Mouse (Mus musculus) midbrain, embryonic 16.5 days (tissue): ENCODE results near the gene Glb1. TPM values are rescaled to one million over a fixed set of nuclear protein-coding genes. Genes with fewer than 3 reads are reported as not detected.
"Not testable (repeated sequence)": the region's sequence is repeated elsewhere in the genome, so short reads cannot be mapped to it uniquely, and the experiment has no call there.

ENCODE experiments used
- ATAC-seq: fragments of 200-750 bp; cut with Nextera tagmentation; 2 replicates; pipeline ENCODE4 v1.8.0; 2017; ENCODE audit warnings: moderate TSS enrichment
- H3K27ac ChIP-seq: fragments of 300-500 bp; sonication (generic); 2 replicates; pipeline ENCODE4 v1.5.1; 2014; ENCODE audit warnings: mild to moderate bottlenecking, low read length, mixed read lengths
- H3K27me3 ChIP-seq: fragments of 300-500 bp; sonication (generic); 2 replicates; pipeline ENCODE4 v1.6.1; 2014; ENCODE audit warnings: low read depth, low read length, mixed read lengths; ENCODE audit not compliant: control insufficient read depth, insufficient read depth
- H3K36me3 ChIP-seq: fragments of 300-500 bp; sonication (generic); 2 replicates; pipeline ENCODE4 v1.6.1; 2014; ENCODE audit warnings: mild to moderate bottlenecking, low read length, moderate library complexity, mixed read lengths; ENCODE audit not compliant: control insufficient read depth, insufficient read depth
- H3K4me1 ChIP-seq: fragments of 300-500 bp; sonication (generic); 2 replicates; pipeline ENCODE4 v1.6.1; 2014; ENCODE audit warnings: mild to moderate bottlenecking, low read length, mixed read lengths; ENCODE audit not compliant: control insufficient read depth, insufficient read depth
- H3K4me2 ChIP-seq: fragments of 300-500 bp; sonication (generic); 2 replicates; pipeline ENCODE4 v1.6.1; 2014; ENCODE audit warnings: mild to moderate bottlenecking, low read length, mixed read lengths
- H3K4me3 ChIP-seq: fragments of 300-500 bp; sonication (generic); 2 replicates; pipeline ENCODE4 v1.5.1; 2014; ENCODE audit warnings: low read depth, mild to moderate bottlenecking, low read length, moderate library complexity, mixed read lengths
- H3K9ac ChIP-seq: fragments of 300-500 bp; sonication (generic); 2 replicates; pipeline ENCODE4 v1.6.1; 2014; ENCODE audit warnings: low read depth, low read length, mixed read lengths
- H3K9me3 ChIP-seq: fragments of 300-500 bp; sonication (generic); replicated peaks from 2 replicates; pipeline ENCODE4 v1.6.1; 2014; ENCODE audit warnings: mild to moderate bottlenecking, low read length, mixed read lengths; ENCODE audit not compliant: control insufficient read depth, poor library complexity, severe bottlenecking
- WGBS: fragments of 180-500 bp; shearing (Covaris S2); extraction: QIAGEN DNeasy Blood & Tissue Kit; methylation state at CpG from one replicate; pipeline ENCODE4 v1.1.7; 2014; 5-methylcytosine and 5-hydroxymethylcytosine counted together
- polyA plus RNA-seq: library from polyadenylated mRNA; unstranded; fragments of >200 nt; fragmentation: Nextera tagmentation; extraction: Ambion mirVana; gene quantifications from 2 replicates; pipeline ENCODE4 v1.2.1, GENCODE M21; 2015

The Glb1 gene
- polyA plus RNA-seq, 1 experiment from 2014 or later, result 30.5 TPM

DNA sequence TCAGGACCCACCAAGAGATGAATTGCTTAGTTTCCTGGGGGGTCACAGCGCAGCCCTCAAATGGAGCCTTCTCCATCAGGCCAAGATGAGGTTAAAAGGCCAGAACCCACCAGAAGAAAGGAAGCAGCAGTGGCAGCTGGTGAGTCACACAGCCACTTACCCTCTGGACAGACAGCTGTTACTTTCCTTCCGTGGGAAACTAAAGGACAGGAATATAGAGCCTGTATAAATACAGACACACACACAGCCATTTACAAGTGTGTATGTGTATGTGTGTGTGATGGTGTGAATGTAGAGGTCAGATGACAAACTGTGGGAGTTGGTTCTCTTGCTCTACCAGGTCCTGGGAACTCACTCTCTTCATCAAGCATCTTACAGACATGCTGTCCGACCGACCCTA, 105.7 kb downstream of the Glb1 start:
- no peak overlapping the region for H3K4me2 ChIP-seq
- ATAC-seq, result no peak
- no peak overlapping the region for H3K27ac ChIP-seq
- H3K9me3 ChIP-seq, result no peaks in the 10 kb centered on the region
- no peak overlapping the region for H3K9ac ChIP-seq
- WGBS, result 90% methylated on average over 4 of the region's 4 CpGs
- no peaks in the 10 kb centered on the region for H3K27me3 ChIP-seq
- no peaks in the 10 kb centered on the region for H3K4me1 ChIP-seq
- H3K36me3 ChIP-seq, result no peaks in the 10 kb centered on the region
- no peak overlapping the region for H3K4me3 ChIP-seq

DNA sequence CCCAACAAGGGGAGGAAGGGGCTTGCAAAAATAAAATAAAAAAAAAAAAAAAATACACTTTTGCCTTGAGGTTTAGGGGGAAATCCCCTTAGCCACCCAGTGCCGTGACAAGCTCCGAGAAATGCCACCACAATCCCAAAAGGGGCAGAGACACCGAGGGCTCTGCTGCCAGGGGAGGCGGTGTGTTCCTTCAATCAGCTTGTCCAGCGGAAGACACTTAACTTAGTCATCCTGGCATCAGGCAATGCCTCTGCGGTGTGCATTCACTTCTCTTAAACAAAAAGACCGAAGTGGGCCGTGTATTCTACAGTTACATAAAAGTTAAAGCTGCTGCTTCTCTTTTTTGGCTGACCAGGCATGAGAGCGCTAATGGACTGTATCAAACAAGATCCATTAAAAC, 106.5 kb downstream of the Glb1 start:
- ATAC-seq, result no peak
- H3K9me3 ChIP-seq, result no peaks in the 10 kb centered on the region
- no peak overlapping the region for H3K27ac ChIP-seq
- H3K4me1 ChIP-seq, result no peaks in the 10 kb centered on the region
- no peak overlapping the region for H3K4me3 ChIP-seq
- H3K9ac ChIP-seq, result no peak overlapping the region
- no peak overlapping the region for H3K4me2 ChIP-seq
- peaks cover under 1% of the 10 kb centered on the region; the same call in 1 of the 2 replicates for H3K36me3 ChIP-seq
- 88% methylated on average over 9 of the region's 9 CpGs for WGBS
- H3K27me3 ChIP-seq, result no peaks in the 10 kb centered on the region

DNA sequence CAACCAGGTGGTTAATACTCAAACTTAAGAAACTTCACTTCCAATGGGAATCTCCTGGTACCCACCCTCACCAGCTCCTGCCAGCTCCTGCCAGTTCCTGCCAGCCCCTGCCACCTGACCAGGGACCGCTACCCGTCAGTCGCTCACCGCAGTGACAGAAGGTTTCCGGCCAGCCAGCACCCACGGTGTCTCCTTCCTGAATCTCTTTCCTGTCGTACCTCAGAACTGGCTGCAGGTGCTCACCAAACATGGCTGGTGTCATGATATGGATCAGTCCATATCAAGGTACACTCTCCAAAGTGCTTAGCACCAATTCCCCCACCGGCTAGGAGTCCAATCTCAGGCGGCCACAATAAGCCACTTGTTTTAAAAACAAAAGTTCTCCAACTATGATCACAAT, 108.9 kb downstream of the Glb1 start:
- WGBS, result 95% methylated on average over 9 of the region's 9 CpGs
- H3K9me3 ChIP-seq, result no peaks in the 10 kb centered on the region; the same call in 1 of the 2 replicates
- H3K27ac ChIP-seq, result no peak overlapping the region
- no peak overlapping the region for H3K9ac ChIP-seq
- H3K27me3 ChIP-seq, result no peaks in the 10 kb centered on the region
- H3K4me3 ChIP-seq, result no peak overlapping the region
- no peak overlapping the region for H3K4me2 ChIP-seq
- H3K4me1 ChIP-seq, result no peaks in the 10 kb centered on the region
- peaks cover 9% of the 10 kb centered on the region for H3K36me3 ChIP-seq
- no peak for ATAC-seq

DNA sequence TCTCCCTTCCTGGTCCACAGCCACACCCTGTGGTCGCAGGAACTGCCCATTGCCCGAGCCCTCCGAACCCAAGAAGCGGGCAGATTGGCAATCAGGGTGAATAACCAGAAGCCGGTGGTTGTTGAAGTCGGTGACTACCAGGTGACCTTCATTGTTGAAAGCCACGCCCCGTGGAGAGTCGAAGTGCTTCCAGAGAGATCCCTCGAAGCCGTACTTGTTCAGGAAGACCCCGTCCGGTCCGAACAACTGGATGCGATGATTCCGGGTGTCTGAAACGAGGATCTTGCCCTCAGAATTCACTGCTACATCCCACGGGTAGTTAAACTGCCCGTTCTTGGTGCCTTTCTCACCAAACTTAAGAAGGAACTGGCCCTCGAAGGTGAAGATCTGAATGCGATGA, 112.0 kb downstream of the Glb1 start:
- Histone ChIP-seq H3K4me2 (no peak overlapping the region), H3K27me3 (no peaks in the 10 kb centered on the region), H3K36me3 (peaks cover 9% of the 10 kb centered on the region), H3K27ac (no peak overlapping the region), H3K4me3 (no peak overlapping the region), H3K9me3 (no peaks in the 10 kb centered on the region; the same call in 1 of the 2 replicates), H3K9ac (no peak overlapping the region), H3K4me1 (no peaks in the 10 kb centered on the region)
- WGBS, result 97% methylated on average over 21 of the region's 21 CpGs
- no peak for ATAC-seq

DNA sequence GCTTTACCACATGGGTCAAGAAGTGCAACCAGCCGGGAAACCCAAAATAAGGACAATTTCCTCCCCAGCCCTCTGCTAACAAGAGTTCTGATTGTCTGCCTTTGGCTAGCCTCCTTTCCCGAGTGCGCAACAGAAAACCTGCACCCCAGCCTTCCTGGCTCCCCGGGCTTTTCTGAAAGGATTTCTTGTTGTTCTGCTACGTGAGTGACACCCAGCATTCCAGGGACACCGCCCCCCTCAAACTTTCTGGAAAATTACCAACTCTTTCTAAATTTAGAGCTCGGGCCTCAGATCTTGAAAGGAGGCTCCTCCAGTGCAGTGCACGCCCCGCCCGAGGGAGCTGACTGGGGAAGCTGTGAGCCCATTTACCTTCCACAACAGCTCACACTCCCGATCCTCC, 114.5 kb downstream of the Glb1 start, which contains the start of gene C130032M10Rik:
TSS of gene C130032M10Rik (plus strand) at position 334 of the 400 bp plus-strand sequence.
- no peak within 1 kb of the TSS for H3K4me3 ChIP-seq
- H3K27me3 ChIP-seq, result no peaks in the 10 kb centered on the region
- H3K4me2 ChIP-seq, result no peak within 1 kb of the TSS
- peaks cover 9% of the 10 kb centered on the region for H3K36me3 ChIP-seq
- no peak for ATAC-seq
- no peaks in the 10 kb centered on the region; the same call in 1 of the 2 replicates for H3K9me3 ChIP-seq
- WGBS, result 82% methylated on average over 11 of the region's 11 CpGs
- H3K4me1 ChIP-seq, result no peaks in the 10 kb centered on the region
- no peak within 1 kb of the TSS for H3K9ac ChIP-seq
- H3K27ac ChIP-seq, result no peak within 1 kb of the TSS

DNA sequence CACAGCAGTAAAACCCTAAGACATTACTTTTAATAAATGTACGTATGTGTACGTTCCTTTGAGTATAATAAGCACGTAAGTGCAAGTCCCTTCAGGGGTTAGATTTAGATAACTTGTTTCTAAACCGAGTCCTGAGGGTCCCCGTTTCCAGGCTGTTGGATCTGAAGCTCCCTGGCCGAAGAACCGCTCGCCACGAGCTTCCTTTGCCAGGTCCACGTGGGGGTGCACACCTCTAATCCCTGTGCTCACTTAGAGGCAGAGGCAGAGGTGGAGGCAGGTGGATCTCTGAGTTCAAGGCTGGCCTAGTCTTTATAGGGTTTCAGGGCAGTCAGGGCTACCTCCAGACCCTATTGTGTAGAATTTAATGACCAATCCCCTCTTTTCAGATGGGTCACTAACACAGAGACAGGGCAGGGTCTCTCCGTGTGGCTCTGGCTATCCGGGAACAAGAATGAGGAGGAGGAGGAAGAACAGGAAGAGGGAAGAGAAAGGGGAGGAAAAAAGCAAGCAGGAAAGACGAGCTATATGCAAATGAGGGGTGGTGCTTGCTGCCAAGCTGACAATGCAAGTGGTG, 117.1 kb downstream of the Glb1 start:
- WGBS, result 84% methylated on average over 13 of the region's 13 CpGs
- Histone ChIP-seq H3K36me3 (peaks cover 4% of the 10 kb centered on the region), H3K4me1 (no peaks in the 10 kb centered on the region), H3K4me3 (no peak overlapping the region), H3K9ac (no peak overlapping the region), H3K27ac (no peak overlapping the region), H3K9me3 (no peaks in the 10 kb centered on the region; the same call in 1 of the 2 replicates), H3K4me2 (no peak overlapping the region), H3K27me3 (no peaks in the 10 kb centered on the region)
- no peak for ATAC-seq

DNA sequence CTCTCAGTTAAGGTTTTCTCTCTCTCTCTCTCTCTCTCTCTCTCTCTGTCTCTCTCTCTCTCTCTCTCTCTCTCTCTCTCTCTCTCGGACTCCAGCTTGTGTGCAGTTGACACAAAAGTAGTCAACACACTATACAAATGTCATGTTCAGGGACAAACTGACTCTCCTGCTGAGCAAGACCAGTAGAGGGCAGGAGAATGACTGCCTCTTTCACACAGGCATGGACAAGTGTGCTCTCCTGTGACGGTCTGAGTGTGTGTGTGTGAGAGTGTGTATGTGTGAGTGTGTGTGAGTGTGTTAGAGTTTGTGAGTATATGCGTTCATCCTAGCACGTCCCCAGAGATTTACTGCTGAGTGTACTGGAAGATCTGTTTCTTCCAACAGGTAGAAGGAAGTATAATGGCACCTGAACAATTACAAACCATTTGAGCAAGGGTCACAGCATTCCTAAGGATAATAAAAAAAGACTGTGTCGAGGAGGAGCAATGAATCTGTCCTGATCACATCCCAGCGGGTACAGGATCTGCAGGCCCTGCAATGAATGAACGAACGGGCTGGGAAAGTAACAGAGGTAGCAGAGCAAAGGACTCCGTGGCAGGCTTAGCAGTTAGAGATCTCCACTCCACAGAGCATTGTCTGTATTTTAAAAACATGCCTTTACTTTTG, 118.1 kb downstream of the Glb1 start:
- H3K4me3 ChIP-seq, result no peak overlapping the region
- H3K36me3 ChIP-seq, result no peaks in the 10 kb centered on the region
- WGBS, result 68% methylated on average over 9 of the region's 9 CpGs
- no peak overlapping the region for H3K27ac ChIP-seq
- ATAC-seq, result no peak
- H3K4me2 ChIP-seq, result no peak overlapping the region
- no peaks in the 10 kb centered on the region for H3K4me1 ChIP-seq
- no peaks in the 10 kb centered on the region; the same call in 1 of the 2 replicates for H3K9me3 ChIP-seq
- no peaks in the 10 kb centered on the region for H3K27me3 ChIP-seq
- H3K9ac ChIP-seq, result no peak overlapping the region

DNA sequence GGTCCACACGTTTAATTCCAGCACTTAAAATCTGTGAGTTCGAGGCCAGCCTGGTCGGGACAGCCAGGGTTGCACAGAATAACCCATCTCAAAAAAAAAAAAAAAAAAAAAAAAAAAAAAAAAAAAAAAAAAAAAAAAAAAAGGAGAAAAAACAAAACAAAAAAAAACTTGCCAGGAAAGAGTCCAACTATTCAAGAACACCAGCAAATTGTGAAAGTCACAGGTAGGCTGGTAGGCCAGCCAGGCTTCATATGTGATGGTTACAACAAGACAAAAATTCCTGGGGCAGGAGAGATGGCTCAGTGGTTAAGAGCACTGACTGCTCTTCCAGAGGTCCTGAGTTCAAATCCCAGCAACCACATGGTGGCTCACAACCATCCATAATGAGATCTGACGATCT, 119.7 kb downstream of the Glb1 start:
- not testable (repeated sequence) for H3K4me1 ChIP-seq, H3K4me3 ChIP-seq, H3K27me3 ChIP-seq, H3K9ac ChIP-seq, ATAC-seq, H3K9me3 ChIP-seq, H3K36me3 ChIP-seq, H3K4me2 ChIP-seq, H3K27ac ChIP-seq
- WGBS, result 81% methylated on average over 4 of the region's 4 CpGs

DNA sequence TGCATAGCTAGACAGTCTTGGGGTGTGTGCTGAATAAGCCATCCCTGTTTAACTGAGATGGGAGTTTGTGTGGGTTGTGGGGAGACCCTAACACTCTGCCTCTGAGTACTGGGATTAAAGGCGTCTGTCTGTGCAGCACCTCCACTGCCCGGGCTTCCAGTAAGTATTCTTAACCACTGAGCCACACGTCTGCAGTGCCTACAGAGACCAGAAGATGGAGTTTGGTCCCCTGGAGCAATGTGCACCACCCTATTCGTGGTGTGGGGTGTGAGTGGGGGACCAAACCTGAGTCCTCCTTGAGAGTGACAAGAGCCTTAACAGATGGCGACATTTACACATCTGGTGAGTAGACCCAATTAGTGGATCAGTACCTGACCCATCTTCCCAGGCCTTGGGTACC, 121.2 kb downstream of the Glb1 start:
- H3K9ac ChIP-seq, result no peak overlapping the region
- H3K27me3 ChIP-seq, result no peaks in the 10 kb centered on the region; the same call in 1 of the 2 replicates
- no peak for ATAC-seq
- H3K4me1 ChIP-seq, result peaks cover 10% of the 10 kb centered on the region
- H3K9me3 ChIP-seq, result no peaks in the 10 kb centered on the region
- WGBS, result 60% methylated on average over 5 of the region's 5 CpGs
- no peak overlapping the region for H3K4me2 ChIP-seq
- no peaks in the 10 kb centered on the region for H3K36me3 ChIP-seq
- H3K4me3 ChIP-seq, result no peak overlapping the region
- H3K27ac ChIP-seq, result no peak overlapping the region
